Mouse (Mus musculus) embryonic fibroblast, embryonic 13.5 days (primary cell): ENCODE data around the gene Dchs2.

Experiments
- CTCF ChIP-seq: IDR thresholded peaks from 2 replicates; pipeline ENCODE4 v1.5.1; 2011; ENCODE audit warnings: mild to moderate bottlenecking, control low read depth, low read length, moderate library complexity, borderline replicate concordance; ENCODE audit not compliant: insufficient read depth
- POLR2A ChIP-seq: IDR thresholded peaks from 2 replicates; pipeline ENCODE4 v1.6.1; 2011; ENCODE audit warnings: low read depth, mild to moderate bottlenecking, control low read depth, low read length, moderate library complexity

GRCm38 (mm10) chr3:83234457-83234856 is 106.7 kb downstream of the Dchs2 start:
- TF ChIP-seq CTCF (no peak), POLR2A (no peak)
